In the genomic region with DNA sequence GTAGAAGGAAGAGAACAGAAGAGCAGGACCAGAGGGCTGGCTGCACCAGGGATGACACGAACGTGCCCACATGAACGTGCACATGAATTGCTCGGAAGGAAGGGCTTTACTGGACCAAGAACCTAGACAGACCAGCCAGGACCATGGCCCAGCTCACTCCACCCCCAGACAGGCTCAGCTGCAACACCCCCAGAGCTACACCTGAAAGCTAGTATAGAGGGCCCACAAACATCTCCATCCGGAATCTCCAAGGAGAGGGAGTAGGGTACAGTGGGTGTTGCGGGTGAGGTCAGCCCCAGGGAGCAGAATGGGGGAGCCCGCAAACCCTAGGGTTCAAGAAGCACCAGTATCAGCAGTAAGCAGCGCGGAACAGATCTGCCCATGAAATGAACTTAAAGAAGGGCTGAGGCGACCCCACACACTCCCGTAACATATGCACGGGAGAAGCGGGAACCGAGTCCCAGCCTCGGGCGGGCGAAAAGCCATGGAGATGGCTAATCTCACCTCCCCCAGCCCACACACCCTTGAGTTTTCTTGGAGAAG, we compare ENCODE assay signal across 8 mouse cellular contexts. TPM values are rescaled to one million over a fixed set of nuclear protein-coding genes. Genes with fewer than 3 reads are reported as not detected.
DNase-seq lines count a peak whose midpoint lies in the region; ATAC-seq and TF ChIP-seq lines count a peak whose summit lies in the region.

No protein-coding gene starts in this region.

- H3K4me2 ChIP-seq in liver, embryonic 11.5 days: peak overlapping the region; percentile 98
- peak overlapping the region; percentile 96 for H3K4me2 ChIP-seq in stomach, embryonic 16.5 days (ENCODE audit: low read depth, low read length)

- no peak for ATAC-seq in liver, embryonic 11.5 days (replicated peaks; ENCODE audit: low FRiP score)
- ATAC-seq in stomach, embryonic 16.5 days (ENCODE audit: insufficient read depth, low FRiP score): no peak
- no peak for ATAC-seq in granulocyte monocyte progenitor cell, adult 5-6 weeks (replicated peaks; ENCODE audit: poor library complexity, severe bottlenecking)

- H3K9ac ChIP-seq in liver, embryonic 11.5 days (ENCODE audit: low read depth, low read length): no peak overlapping the region
- H3K9ac ChIP-seq in stomach, embryonic 16.5 days (ENCODE audit: low read length): peak overlapping the region; percentile 85

- no peak for TF ChIP-seq CTCF in gastrocnemius, adult 2 months (IDR thresholded peaks at IDR 0.05)
- TF ChIP-seq CTCF in spleen, adult 2 months (IDR thresholded peaks at IDR 0.05; ENCODE audit: extremely low read depth, insufficient read depth, insufficient read length, insufficient replicate concordance): no peak

- H3K36me3 ChIP-seq in spleen, adult 2 months (ENCODE audit: control insufficient read depth, insufficient read depth, low read length): no peaks in the 10 kb centered on the region
- no peaks in the 10 kb centered on the region for H3K36me3 ChIP-seq in liver, embryonic 11.5 days (ENCODE audit: control insufficient read depth, insufficient read depth, low read length)
- H3K36me3 ChIP-seq in stomach, embryonic 16.5 days (ENCODE audit: control insufficient read depth, insufficient read depth, low read length): no peaks in the 10 kb centered on the region

- intact Hi-C loops in gastrocnemius, adult 2 months (cut with DNase I): no loop called here

- no peaks in the 10 kb centered on the region for H3K9me3 ChIP-seq in liver, embryonic 11.5 days (ENCODE audit: control insufficient read depth, low read length)
- H3K9me3 ChIP-seq in stomach, embryonic 16.5 days (replicated peaks; ENCODE audit: control insufficient read depth, low read length): no peaks in the 10 kb centered on the region

- H3K4me1 ChIP-seq in spleen, adult 2 months (ENCODE audit: control insufficient read depth, insufficient read depth, insufficient read length): peaks cover 2% of the 10 kb centered on the region; the same call in 1 of the 2 replicates
- H3K4me1 ChIP-seq in liver, embryonic 11.5 days (replicated peaks; ENCODE audit: control insufficient read depth, insufficient read depth, low read length): peaks cover 7% of the 10 kb centered on the region; the same call in 1 of the 2 replicates
- H3K4me1 ChIP-seq in stomach, embryonic 16.5 days (ENCODE audit: control insufficient read depth, insufficient read depth, low read length): peaks cover 34% of the 10 kb centered on the region

- WGBS in spleen, adult 2 months: 73% methylated on average over 17 of the region's 17 CpGs
- 19% methylated on average over 17 of the region's 17 CpGs for WGBS in liver, embryonic 11.5 days
- 33% methylated on average over 17 of the region's 17 CpGs for WGBS in stomach, embryonic 16.5 days

- no peak for TF ChIP-seq POLR2A in spleen, adult 2 months (IDR thresholded peaks at IDR 0.05; ENCODE audit: low read depth, low read length)

- DNase-seq in gastrocnemius, adult 2 months: no peak
- DNase-seq in gastrocnemius, adult 18-20 months (ENCODE audit: low spot score): no peak
- no peak for DNase-seq in spleen, adult 2 months (ENCODE audit: low read depth in 1 of 2, low spot score in 2 of 2)
- no peak for DNase-seq in spleen, postnatal 4 days (ENCODE audit: low spot score in 2 of 2)
- DNase-seq in liver, embryonic 11.5 days (ENCODE audit: low spot score): no peak
- DNase-seq in embryo, embryonic 10.5 days (ENCODE audit: low spot score): no peak

- peak overlapping the region; percentile 95 for H3K4me3 ChIP-seq in gastrocnemius, adult 2 months
- peak overlapping the region; percentile 59; the same call in 1 of the 2 replicates for H3K4me3 ChIP-seq in spleen, adult 2 months (ENCODE audit: extremely low read depth, insufficient read depth, insufficient read length)
- peak overlapping the region; percentile 70 for H3K4me3 ChIP-seq in liver, embryonic 11.5 days (ENCODE audit: low read depth, low read length)
- peak overlapping the region; percentile 63 for H3K4me3 ChIP-seq in stomach, embryonic 16.5 days (replicated peaks; ENCODE audit: low read length)

- peaks cover 12% of the 10 kb centered on the region for H3K27me3 ChIP-seq in spleen, adult 2 months (ENCODE audit: control insufficient read depth, insufficient read depth, low read length)
- peaks cover 29% of the 10 kb centered on the region for H3K27me3 ChIP-seq in liver, embryonic 11.5 days (replicated peaks; ENCODE audit: control insufficient read depth, insufficient read depth, low read length)
- H3K27me3 ChIP-seq in stomach, embryonic 16.5 days (ENCODE audit: control insufficient read depth, insufficient read depth, low read length): no peaks in the 10 kb centered on the region

- H3K27ac ChIP-seq in gastrocnemius, adult 2 months: peak overlapping the region; percentile 94
- no peak overlapping the region; the same call in 1 of the 2 replicates for H3K27ac ChIP-seq in spleen, adult 2 months (ENCODE audit: insufficient read depth, low read length)
- no peak overlapping the region for H3K27ac ChIP-seq in liver, embryonic 11.5 days (ENCODE audit: low read depth, low read length)
- peak overlapping the region; percentile 43; the same call in 1 of the 2 replicates for H3K27ac ChIP-seq in stomach, embryonic 16.5 days (ENCODE audit: low read length)

RNA-seq across cellular contexts. Expression of a gene that starts 1.4 kb away (rescaled TPM):
- 10 to 100 TPM; 18.9 to 32.6 TPM for total RNA-seq in gastrocnemius, adult 2 months (2021)
- total RNA-seq in gastrocnemius, adult 18-20 months (2021): 10 to 100 TPM; 23.4 to 24.5 TPM
- 10.7 and 16.8 TPM in 2 replicates for polyA plus RNA-seq in spleen, adult 2 months (2012; rRNA removed)
- 4.0 TPM in 2 replicates for polyA plus RNA-seq in liver, embryonic 11.5 days (2014; fragmentation: Nextera tagmentation; extraction: Ambion mirVana)
- polyA plus RNA-seq in stomach, embryonic 16.5 days (2015; fragmentation: Nextera tagmentation; extraction: Ambion mirVana): 16.8 and 18.8 TPM in 2 replicates
- total RNA-seq in granulocyte monocyte progenitor cell, adult 5-6 weeks (2014; fragmentation: Nextera tagmentation): 0.30 and 0.62 TPM in 2 replicates
- 0.57 and 0.65 TPM in 2 replicates for total RNA-seq in granulocyte monocyte progenitor cell, adult 5-6 weeks (2017)

Comparison
In these comparisons a context has a peak if more than half of its experiments do, and no peak if none do; other contexts are left out.
1. H3K27ac ChIP-seq: peak in gastrocnemius, adult 2 months (single experiment) and stomach, embryonic 16.5 days (single experiment); none in spleen, adult 2 months (single experiment) and liver, embryonic 11.5 days (single experiment).
2. RNA of a gene that starts 1.4 kb away (total RNA-seq): 18.9 to 32.6 TPM in gastrocnemius, adult 2 months and 23.4 to 24.5 TPM in gastrocnemius, adult 18-20 months; 0.30 to 0.65 TPM in granulocyte monocyte progenitor cell, adult 5-6 weeks; every median in the first group is over 10 times any median in the second.
3. Peak in every context shown above with its lines, with median percentiles within 50 percentile points of each other: H3K4me3 ChIP-seq.